Mouse (Mus musculus) lung, adult 2 months (tissue): ENCODE measurements at regions not wholly inside any gene's neighbourhood (a gene's known extent, or its start where the extent isn't known, plus 50 kb on each side); places are given as distances from the start of the nearest gene placed in this dataset.
A peak's percentile ranks its signal among the peaks of the same experiment; 100 is the strongest.

Source experiments
- DNase-seq: peaks from one replicate; pipeline ENCODE4 v3.0.0; 2022
- H3K4me1 ChIP-seq: fragments of 200-500 bp; 2 replicates; pipeline ENCODE4 v1.6.1; 2011; ENCODE audit warnings: low read length; ENCODE audit not compliant: control insufficient read depth, insufficient read depth
- H3K4me3 ChIP-seq: fragments of 200-500 bp; replicated peaks from 2 replicates; pipeline ENCODE3; 2011; ENCODE audit warnings: low read depth, mild to moderate bottlenecking, control low read depth, low read length; ENCODE audit errors: extremely low read depth
- CTCF ChIP-seq: fragments of 200-500 bp; IDR thresholded peaks from 2 replicates; pipeline ENCODE4 v1.5.1; 2011; ENCODE audit warnings: mild to moderate bottlenecking, low read length, control low read depth; ENCODE audit not compliant: insufficient read depth
- POLR2A ChIP-seq: fragments of 200-500 bp; IDR thresholded peaks from 2 replicates; pipeline ENCODE4 v1.6.1; 2011; ENCODE audit warnings: low read depth, mild to moderate bottlenecking, control low read depth, low read length, borderline replicate concordance; ENCODE audit errors: extremely low read depth
- WGBS: fragments of 180-500 bp; shearing (Covaris S2); methylation state at CpG from one replicate; pipeline ENCODE4 v1.1.7; 2018; 5-methylcytosine and 5-hydroxymethylcytosine counted together

GRCm38 (mm10) chr3:39130532-39130931 lies 243.8 kb downstream of the Fat4 start:
- TF ChIP-seq CTCF (no peak), POLR2A (no peak)
- no peak overlapping the region for H3K4me3 ChIP-seq
- no peaks in the 10 kb centered on the region for H3K4me1 ChIP-seq
- no peak for DNase-seq
- 76% methylated on average over 3 of the region's 3 CpGs for WGBS

DNA sequence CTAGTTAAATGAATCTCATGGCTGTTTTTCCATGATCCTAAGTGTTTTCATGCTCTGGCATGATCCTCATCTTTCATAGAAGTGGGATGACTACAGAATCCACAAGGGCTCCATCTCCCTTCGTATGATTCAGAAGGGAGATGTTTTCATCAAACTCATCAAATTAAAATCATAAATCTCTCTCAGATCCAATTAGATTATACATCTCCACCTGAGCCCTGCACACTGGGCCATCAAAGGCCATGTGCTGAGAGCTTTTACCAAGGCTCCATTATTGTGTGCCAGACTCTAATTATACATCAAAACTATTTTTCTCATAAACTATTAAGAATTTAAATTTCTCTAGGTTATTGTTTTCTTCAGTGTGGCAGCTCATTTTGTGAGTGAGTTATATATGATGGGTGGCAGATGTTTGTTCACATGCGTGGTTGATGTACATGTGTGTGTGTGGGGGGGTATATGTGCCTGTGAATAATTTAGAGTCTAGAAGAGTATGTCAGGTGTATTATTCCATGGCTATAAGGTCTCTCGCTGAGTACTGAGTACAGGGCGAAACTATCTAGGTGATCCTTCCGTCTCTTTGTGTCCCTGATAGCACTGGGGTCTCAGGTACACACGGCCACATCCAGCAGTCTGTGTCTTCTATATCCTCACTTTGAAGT lies 278.4 kb downstream of the Fat4 start:
- no peak for DNase-seq
- H3K4me3 ChIP-seq = no peak overlapping the region
- WGBS = 85% methylated on average over 6 of the region's 6 CpGs
- no peaks in the 10 kb centered on the region for H3K4me1 ChIP-seq
- no peak for TF ChIP-seq POLR2A

- 49% methylated on average over 3 of the region's 3 CpGs for WGBS
- H3K4me3 ChIP-seq = no peak overlapping the region
- TF ChIP-seq CTCF = no peak
- TF ChIP-seq POLR2A = no peak
- DNase-seq = no peak
- H3K4me1 ChIP-seq = no peaks in the 10 kb centered on the region
These were observed 295.9 kb downstream of the Fat4 start for GRCm38 (mm10) chr3:39182646-39183045.

GRCm38 (mm10) chr3:39195102-39195501 lies 308.4 kb downstream of the Fat4 start:
- Histone ChIP-seq H3K4me3 (no peak overlapping the region), H3K4me1 (no peaks in the 10 kb centered on the region)
- 91% methylated on average over 6 of the region's 6 CpGs for WGBS
- TF ChIP-seq CTCF = no peak
- TF ChIP-seq POLR2A = no peak
- no peak for DNase-seq

DNA sequence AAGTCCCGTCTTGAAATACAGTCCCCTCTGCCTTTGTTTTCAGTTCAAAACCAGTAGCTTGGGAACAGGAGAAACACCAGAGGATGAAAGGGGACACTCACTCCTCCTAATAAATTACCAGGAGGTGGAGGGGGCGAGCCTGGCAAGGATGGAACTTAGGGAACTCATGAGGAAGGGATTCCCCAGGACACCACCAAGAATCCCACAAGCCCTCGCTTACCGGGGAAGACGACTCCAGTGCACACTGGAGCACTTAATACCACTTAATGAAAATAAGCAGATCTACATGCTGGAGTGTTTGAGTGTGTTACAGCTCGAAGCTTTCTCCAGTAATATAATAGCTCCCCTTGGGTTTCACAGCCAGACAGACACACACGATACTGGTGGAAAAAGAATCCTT lies 315.9 kb downstream of the Fat4 start:
- H3K4me3 ChIP-seq = no peak overlapping the region
- WGBS = 72% methylated on average over 7 of the region's 7 CpGs
- no peak for DNase-seq
- no peaks in the 10 kb centered on the region for H3K4me1 ChIP-seq
- TF ChIP-seq CTCF (no peak), POLR2A (no peak)

- Histone ChIP-seq H3K4me1 (no peaks in the 10 kb centered on the region), H3K4me3 (no peak overlapping the region)
- no peak for TF ChIP-seq POLR2A
- no peak for TF ChIP-seq CTCF
- no peak for DNase-seq
- 79% methylated on average over 1 of the region's 1 CpGs for WGBS
These were observed 321.9 kb downstream of the Fat4 start for GRCm38 (mm10) chr3:39208651-39209050.

GRCm38 (mm10) chr3:39209382-39210165 lies 322.8 kb downstream of the Fat4 start:
- H3K4me1 ChIP-seq = no peaks in the 10 kb centered on the region
- WGBS = 82% methylated on average over 8 of the region's 8 CpGs
- TF ChIP-seq POLR2A = no peak
- no peak for TF ChIP-seq CTCF
- DNase-seq = no peak
- no peak overlapping the region for H3K4me3 ChIP-seq

DNA sequence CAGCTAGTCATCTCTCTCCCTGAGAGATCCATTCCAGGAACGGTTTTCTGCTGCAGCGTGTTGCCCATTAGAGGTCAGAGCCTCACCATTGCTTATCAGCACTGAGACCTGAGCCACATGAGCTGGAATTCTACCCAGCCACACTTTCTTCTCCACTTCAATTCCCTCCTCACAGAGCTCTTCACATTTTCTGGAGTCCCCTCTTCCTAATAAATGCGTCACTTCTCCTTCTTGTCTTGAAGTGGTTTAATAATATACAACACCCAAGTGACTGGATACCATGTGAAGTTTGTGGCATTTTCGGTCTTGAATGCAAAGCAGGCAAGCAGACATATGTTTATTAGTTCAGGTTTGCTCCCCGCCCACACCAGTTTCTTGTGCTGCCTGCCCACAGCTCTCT lies 324.9 kb downstream of the Fat4 start:
- no peak for TF ChIP-seq POLR2A
- no peak for TF ChIP-seq CTCF
- no peak overlapping the region for H3K4me3 ChIP-seq
- 49% methylated on average over 5 of the region's 5 CpGs for WGBS
- no peaks in the 10 kb centered on the region for H3K4me1 ChIP-seq
- no peak for DNase-seq

- DNase-seq = peak; percentile 20
- H3K4me1 ChIP-seq = no peaks in the 10 kb centered on the region
- WGBS = 35% methylated on average over 10 of the region's 10 CpGs
- H3K4me3 ChIP-seq = peak overlapping the region; percentile 34
- TF ChIP-seq CTCF (no peak), POLR2A (no peak)
These were observed 333.4 kb downstream of the Fat4 start for GRCm38 (mm10) chr3:39220011-39220706.
